Mouse (Mus musculus) neural tube, embryonic 10.5 days (tissue): ENCODE data around the gene Ckap2.

Source experiments
- DNase-seq: peaks from one replicate; pipeline ENCODE4 v3.0.0-alpha.2; 2017; ENCODE audit warnings: low spot score; ENCODE audit errors: extremely low spot score

Ckap2 gene

DNA sequence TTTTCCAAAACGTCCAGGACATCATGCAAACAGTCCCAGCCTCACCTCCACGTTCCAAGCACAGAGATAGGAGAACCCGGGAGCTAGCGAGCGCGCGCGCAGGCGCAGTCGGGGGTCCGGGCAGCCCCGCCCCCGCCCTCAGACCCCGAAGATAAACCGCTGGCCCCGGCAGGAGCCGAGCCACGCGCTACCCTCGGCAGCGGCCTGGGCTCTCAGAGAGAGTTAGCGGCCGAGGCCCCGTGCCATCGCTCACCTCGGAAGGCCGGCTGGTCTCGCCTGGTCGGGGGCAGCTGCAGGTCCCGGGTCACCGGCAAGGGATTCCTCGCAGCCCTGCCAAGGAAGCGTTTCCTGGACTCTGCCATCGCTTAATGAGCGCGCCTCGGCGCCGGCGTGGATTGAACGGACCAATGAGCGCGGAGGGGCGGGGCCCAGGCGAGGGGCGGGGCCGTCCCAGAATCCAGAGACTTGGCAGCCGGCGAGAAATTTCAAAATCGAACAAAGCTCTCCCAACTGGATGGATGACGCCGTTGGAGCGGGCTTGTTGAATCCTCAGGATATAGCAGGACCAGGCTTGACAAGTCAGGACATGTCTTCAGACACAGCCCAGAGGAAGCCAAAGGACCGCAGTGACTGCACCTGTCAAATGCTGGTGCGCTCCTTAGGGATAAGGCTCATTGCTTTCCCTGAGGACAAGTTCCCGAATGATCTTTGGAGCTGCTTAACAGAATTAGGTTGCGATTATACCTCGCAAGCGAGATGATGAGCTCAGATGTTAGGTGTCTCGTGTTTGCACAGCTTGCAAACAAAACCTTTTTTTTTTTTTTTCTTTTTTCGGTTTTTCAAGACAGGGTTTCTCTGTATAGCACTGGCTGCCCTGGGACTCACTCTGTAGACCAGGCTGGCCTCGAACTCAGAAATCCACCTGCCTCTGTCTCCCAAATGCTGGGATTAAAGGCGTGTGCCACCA is at the start of gene Ckap2:
Gene Ckap2 (minus strand): TSS at position 389 of the 967 bp plus-strand sequence.
- DNase-seq = peak; percentile 97

DNA sequence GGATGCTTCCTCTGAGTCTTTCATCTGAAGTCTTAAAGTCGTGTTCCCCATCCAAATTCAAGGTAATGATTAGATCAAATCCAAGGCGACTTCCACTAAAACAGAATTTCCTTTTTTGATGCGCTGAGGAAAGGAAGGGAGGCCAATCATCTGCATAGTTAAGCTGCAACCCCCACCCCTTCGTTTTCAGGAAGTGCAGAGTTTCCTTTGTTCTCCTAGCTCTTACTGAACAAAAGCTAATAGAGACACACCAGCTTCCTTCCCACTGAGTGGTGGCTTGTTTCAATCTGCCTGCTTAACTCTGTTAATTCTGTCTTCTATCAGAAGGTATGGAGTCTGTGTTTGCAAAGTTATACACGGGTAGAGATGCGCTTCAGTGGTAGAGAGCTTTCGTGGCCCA is 43.0 kb upstream of the Ckap2 start:
- no peak for DNase-seq

DNA sequence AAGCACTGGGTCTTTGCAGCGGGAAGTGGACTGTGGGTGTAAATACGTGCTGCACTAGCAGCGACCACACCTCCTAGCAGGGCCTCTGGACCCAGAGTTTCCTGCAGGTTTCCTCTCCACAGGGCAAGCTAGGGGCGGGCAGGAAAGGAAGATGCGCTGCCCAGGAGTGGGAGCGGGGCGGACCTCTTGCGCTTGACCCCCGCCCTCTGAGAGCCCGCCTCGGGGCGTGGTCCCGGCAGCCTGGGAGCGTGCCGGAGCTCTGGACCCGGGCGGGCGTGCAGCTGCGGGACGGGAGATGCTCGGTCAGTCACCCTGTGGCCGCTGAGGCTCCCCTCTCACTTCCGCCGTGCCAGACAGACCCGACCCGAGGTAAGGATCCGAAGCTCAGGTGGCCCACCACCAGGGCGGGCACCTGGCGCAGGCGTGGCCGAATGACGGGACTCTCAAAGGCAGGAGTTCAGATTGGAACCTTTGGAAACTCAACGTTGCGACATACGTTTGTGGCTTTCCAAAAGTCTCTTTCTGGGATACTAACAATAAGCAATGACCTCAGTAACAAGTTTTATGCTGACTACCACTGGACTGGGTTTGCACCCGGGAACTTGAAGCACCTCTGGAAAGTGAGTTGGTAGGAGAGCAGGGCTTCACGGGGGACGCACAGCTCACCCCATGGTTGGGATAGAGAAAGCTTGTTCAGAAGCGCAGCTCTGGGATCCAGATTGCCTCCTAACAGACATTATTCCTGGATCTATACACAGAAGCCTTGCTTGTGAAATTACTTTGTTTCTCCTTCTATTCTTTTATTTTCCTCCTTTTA is 41.6 kb upstream of the Ckap2 start, which contains the start of gene Thsd1:
Gene Thsd1 (plus strand): TSS at position 253 of the 817 bp plus-strand sequence.
- DNase-seq = peak; percentile 68

DNA sequence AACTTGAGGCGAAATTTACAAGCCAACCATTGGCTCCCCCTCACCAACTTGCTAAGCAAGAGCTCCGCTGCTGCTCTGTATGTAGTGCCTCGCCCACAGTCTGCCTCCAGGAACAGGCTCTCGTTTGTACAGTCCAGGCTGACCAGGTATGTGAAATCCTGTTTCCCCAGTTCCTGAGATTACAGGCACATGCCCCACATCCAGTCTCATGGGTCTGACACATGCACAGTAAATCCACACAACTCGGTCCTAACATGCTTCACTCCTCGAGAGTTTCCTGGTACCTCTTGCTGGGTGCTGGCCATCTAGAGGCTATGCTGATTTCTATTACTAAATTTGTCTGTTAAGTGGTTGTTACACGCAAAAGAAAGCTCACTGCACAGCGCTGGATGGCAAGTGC is 40.7 kb upstream of the Ckap2 start:
- DNase-seq = no peak

DNA sequence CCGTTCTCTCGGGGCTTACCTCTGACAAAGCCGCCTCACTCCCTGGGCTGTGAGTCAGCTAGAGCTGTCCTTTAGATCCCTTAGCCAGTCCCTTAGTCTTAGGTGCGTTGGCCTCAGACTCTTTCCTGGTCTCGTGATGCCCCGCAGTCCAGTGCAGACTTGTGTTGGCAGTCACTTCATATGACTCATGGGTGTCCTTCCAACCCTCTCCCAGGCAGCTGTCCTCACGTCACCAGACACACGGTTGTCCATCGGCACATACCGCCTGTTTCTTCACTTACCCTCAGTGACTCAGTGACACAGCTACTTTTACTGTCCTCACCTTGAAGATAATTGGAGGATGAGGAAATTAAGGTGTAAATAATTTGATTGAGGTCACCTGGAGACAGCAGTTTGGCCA is 29.2 kb upstream of the Ckap2 start:
- DNase-seq = no peak

DNA sequence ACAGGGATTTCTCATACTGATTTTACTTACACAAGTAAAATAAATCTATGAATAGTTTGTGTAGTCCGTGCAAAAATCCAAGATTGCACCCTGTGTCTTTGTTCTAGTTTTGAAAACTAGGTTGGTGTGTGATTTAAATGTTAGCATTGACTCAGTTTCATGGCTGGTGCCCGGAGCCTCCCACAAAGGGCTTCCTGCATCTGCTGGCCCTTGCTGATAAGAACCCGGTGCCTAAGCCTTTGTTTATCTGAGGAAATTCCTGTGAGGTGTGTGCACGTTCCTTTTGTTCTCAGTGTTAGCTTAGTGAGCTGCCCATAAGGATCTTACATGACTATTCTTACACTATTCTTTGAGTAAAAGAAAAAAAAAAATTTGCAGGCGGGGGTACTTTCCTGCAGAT is 23.4 kb upstream of the Ckap2 start:
- no peak for DNase-seq

DNA sequence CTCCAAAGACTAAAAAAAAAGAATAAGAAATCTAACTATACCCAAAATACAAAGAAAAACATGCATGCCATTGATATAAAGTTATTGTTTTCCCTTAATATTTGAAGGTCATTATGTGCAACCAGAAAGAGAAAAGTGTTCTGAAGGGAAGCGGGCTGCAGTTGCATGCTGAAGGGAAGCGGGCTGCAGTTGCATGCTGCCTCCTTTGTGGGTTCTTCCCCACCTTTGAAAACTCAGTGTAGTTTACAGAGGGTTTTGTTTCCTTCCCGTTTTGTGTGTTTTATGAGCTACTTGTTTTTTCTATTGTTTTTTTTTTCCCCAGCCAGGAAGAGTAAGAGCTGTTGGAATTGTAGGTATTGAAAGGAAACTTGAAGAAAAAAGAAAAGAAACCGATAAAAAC is 21.9 kb upstream of the Ckap2 start:
- DNase-seq = no peak

DNA sequence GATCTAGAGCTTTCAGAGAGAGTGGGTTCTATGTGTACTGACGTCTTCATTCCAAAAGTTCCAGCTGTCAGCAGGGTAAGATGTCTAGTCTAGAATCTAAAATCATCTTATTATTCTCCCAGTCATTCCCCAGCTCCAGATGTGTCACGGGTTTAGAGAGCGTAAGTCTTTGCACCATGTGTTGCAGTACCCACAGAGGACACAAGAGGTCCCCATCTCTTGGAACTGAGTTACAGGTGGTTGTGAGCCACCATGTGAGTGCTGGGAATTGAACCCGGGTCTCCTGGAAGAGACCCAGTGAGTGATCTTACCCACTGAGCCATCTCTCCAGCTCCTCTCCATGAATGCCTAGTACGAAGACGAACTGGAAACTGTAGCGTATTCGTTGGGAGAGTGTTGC is 13.9 kb upstream of the Ckap2 start:
- DNase-seq = no peak

DNA sequence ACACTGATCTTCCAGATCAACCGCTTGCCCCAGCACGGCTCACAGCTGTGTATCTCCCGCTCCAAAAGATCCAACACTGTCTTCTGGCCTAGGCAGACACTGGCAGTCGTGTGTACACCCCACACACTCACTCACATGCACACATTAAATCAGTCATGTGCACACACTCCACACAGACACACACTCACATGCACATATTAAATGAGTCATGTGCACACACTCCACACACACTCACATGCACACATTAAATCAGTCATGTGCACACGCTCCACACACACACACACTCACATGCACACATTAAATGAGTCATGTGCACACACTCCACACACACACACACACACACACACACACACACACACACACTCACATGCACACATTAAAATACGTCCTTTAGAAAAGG is 12.3 kb upstream of the Ckap2 start:
- no peak for DNase-seq

DNA sequence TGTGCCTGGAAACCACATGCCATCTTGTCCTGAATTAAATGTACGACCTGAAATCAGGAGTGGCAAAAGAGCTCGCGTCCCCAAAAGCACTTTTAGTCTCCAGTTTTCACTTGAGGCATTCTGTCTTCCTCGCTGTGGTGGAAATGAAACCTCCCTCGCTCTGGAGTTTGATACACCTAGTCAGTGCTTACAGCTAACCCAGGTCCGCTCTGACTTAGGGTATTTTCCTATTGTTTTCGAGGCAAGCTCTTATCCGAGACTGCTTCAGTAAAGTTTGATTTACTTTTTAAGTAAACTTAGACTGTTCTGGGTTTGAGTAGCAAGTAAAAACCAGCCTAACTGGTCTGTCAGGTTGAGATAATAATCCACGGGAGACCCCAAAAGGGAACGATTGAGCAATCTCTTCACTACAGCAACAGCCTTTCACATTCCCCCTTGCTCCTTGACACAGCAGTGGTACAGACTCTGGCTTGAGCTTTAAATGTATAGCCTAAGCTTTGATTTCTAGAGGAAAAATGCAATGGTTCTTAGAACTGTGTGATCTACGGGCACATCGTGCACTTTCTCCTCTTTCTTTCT is 7.9 kb upstream of the Ckap2 start:
- DNase-seq = no peak

DNA sequence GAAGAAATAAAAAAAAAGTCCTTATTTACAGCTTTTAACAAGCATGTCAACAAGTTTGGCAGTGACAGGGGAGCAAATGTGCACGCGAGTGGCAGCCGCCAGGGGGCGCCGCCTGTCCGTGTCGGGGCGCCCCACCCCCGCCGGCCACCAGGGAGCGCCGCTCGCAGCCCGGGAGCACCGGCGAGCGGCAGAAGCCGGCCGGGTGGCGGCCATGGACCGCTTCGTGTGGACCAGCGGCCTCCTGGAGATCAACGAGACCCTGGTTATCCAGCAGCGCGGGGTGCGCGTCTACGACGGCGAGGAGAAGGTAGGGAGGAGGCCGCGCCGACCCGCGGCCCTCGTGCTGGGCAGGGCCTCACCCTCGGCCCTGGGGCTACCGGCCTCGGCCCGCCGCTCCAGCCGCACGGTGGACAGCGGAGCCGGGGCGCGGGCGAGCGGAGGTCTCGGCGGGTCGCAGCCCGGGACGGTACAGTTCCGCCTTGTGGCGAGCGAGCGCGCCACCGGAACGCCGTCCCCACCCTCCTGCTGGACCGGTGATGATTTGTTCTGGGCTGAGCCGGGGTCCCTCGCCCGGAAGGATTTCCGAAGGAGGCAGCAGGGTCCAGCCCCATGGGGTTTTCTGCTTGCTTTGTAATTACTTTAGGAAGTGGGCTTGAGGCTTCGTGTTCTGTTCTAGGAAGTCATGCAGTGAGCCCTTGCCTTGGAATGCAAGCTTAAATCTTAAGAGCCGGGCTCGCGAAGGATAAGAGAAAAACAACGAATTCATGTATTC is 7.2 kb upstream of the Ckap2 start, which contains the start of gene Vps36:
Gene Vps36 (plus strand): TSS at position 150 of the 772 bp plus-strand sequence.
- DNase-seq = peak; percentile 94

DNA sequence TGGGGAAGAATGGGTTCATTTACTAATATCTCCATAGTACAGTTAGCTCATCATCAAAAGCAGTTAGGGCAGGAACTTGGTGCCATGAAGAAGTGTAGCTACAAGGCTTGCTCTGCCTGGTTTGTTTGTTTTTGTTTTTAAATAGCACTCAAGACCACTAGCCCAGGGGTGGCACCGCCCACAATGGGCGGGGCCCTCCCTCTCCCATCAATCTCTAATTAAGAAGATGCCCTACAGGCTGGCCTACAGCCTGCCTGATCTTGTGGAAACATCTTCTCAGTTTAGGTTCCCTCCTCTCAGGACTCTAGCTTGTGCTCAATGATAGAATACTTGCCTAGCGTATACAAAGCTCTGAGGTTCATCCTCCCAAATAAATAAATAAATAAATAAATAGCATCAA is 735 bp downstream of the Ckap2 start:
- DNase-seq = peak; percentile 43

DNA sequence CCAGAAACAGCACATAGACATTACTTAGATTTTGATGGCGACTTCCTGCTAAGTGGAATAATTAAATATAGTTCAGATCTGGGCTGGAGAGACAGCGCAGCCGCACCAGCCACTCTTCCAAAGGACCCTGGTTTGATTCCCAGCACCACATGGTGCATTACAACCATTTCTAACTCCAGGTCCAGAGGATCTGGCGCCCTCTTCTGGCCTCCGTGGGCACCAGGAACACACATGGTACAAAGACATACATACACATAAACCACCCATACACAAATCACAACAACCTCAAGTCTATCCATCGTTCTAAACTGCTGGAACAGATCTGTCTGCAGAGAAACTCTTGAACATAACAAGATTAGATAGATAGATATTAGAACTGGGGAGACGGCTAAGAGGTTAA is 9.7 kb downstream of the Ckap2 start:
- DNase-seq = no peak

DNA sequence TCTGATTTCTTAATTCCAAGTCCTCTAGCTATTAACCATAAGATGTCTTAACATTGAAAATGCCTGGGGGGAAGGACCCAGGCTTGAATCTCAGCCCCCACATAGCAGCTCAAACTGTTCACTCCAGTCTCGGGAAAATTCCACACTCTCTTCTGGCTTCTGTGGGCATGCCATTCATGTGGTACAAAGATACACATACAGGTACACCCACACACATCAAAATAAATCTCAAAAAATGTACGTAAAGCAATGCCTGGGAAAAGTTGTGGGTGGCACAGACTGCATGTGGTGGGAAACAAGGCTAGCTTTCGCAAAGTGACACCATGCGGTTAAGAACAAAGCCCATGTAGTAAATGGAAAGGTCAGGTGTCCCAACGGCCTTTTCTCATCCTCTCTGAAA is 16.5 kb downstream of the Ckap2 start:
- no peak for DNase-seq

DNA sequence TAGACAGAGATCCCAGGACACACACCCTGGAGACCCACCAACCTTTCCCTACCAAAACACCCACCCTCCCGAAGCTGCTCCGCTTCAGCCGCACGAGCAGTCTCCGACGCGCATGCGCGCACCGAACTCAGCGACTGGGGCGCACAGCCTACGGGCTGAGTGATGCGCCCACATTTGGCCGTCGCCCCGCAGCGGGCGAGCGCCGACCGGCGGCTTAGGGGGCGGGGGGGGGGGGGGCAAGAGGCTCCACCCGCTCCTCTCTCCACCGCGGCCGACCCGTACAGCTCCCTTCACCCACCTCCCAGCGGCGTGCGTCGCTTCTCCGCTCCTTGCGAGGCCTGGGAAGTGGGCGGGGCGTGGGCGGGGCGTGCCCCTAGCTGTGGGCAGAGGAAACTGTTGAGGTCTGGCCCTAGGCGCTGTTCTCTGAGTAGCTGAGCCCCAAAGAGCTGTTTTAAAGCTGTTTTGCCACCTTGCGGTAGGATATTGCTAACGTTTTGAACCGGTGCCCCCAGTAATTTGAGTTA is 19.5 kb downstream of the Ckap2 start, which contains the start of gene Nek3:
Gene Nek3 (minus strand): TSS at position 356 of the 524 bp plus-strand sequence.
- DNase-seq = peak; percentile 96

DNA sequence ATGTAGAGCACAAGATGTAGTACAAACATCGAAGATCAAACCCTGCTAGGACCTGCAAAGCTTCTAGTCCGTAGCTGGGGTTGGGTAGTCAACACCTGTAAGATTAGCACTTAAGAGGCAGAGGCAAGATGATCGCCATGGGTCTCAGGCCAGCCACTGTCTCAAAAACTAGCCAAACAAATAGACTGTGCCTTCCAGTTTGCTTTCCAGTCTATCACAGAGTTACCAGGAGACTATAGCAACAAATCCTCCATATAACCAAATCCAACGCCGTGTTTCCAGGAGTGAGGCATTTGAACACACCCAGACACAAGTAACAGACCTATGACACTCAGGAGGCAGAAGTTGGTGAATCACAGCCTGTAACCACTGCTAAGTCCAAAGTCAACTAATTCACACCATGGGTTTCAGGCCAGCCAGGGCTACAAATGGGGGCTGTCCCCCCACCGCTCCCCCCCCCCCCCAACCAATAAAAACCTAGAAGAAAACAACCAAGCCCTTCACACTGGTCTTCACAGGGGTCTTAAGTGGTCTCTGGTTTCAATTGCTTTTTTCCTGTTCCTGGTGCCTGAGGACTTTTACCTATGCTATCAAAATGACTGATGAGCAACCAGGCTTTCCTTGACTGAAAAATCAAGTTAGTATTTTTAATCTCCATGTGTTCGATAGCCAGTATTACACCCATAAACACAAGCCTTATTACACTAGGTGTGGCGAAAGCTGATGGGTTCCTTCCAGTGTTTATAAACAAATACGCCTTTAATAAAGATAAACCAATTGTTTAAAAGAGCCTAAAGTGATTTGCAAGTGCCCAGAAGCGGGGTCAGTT is 20.2 kb downstream of the Ckap2 start:
- no peak for DNase-seq

DNA sequence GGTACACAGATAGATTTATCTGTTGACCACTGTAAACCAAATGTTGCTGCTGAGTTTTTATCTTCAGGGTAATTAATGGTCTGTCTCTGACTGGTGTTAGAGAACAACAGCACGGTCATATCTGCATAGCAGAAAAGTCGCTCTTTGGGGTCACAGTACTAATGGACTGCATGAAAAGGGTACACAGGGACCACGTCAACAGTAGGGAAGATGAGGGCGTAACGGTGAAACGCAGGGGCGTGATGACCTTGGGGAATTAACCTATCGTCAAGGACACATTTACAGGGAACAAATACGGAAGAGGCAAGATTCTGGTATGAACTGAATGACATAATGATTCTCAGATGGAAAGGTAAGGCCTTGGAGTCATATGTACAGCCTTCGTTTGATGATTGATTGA is 21.2 kb downstream of the Ckap2 start:
- no peak for DNase-seq

DNA sequence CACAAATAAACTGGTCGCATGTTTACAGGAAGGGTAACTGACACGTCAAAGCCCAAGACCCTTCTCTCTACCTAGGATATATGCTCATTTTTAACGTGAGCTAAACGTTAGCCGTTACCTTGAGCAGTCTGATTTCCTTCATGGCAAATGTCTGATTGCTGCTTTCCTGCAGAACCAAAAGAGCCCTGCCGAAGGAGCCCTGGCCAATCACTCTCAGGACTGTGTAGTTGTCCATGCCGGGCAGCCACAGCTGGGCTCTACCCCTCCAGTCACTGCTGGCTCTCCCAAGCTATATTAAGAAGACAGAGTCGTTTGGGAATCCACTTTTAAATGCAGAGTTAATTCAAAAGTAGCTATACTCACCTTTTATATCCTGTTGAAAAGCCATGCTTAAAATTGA is 23.4 kb downstream of the Ckap2 start:
- DNase-seq = no peak

DNA sequence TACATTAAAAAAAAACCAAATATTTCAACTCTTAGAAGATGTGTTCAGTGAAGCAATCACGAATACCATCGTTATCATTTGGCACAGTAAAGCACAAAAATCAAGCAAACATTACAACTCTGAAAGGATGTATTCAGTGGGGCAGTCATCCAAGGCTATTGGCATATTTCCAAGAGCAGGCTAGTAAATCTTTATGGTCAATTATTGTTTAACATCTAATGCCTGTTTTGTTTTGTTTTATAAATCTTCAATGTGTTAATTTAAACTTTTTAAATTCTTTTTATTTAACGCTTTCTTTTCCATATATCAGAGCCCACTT is 35.3 kb downstream of the Ckap2 start:
- no peak for DNase-seq
